Mouse (Mus musculus) MEL (cell line): ENCODE results near the gene Rpl41. TPM values are rescaled to one million over a fixed set of nuclear protein-coding genes. Genes with fewer than 3 reads are reported as not detected.
A peak's percentile ranks its signal among the peaks of the same experiment; 100 is the strongest.
"Not testable (repeated sequence)": the region's sequence is repeated elsewhere in the genome, so short reads cannot be mapped to it uniquely, and the experiment has no call there.

Experiments used
- DNase-seq: peaks from one replicate; pipeline ENCODE4 v3.0.0; 2011; ENCODE audit warnings: low read depth, low spot score
- H3K27ac ChIP-seq: 2 replicates; pipeline ENCODE4 v1.5.1; 2012; ENCODE audit warnings: low read depth, mild to moderate bottlenecking, control low read depth, low read length, moderate library complexity; ENCODE audit not compliant: control insufficient read depth
- H3K27me3 ChIP-seq, 2 experiments: fragments of 150-350 bp in 1 of 2; sonication (generic) in 1 of 2; 2 replicates each; pipeline ENCODE4 v1.6.1; 2012; ENCODE audit warnings: low read length in 2 of 2, mild to moderate bottlenecking in 2 of 2, improper control_type of control experiment in 1 of 2, moderate library complexity in 1 of 2; ENCODE audit not compliant: insufficient read depth in 2 of 2, control insufficient read depth in 1 of 2
- H3K36me3 ChIP-seq, 2 experiments: 2 replicates each; pipeline ENCODE4 v1.6.1; 2012 to 2014; ENCODE audit warnings: low read length in 2 of 2, improper control_type of control experiment in 1 of 2, inconsistent platforms in 1 of 2, mild to moderate bottlenecking in 1 of 2; ENCODE audit not compliant: insufficient read depth in 2 of 2, control insufficient read depth in 1 of 2
- H3K4me1 ChIP-seq, 2 experiments: fragments of 150-350 bp in 1 of 2; sonication (generic) in 1 of 2; 2 replicates each; pipeline ENCODE4 v1.6.1; 2012; ENCODE audit warnings: low read length in 2 of 2, improper control_type of control experiment in 1 of 2, mild to moderate bottlenecking in 1 of 2; ENCODE audit not compliant: insufficient read depth in 2 of 2, control insufficient read depth in 1 of 2
- H3K4me3 ChIP-seq, 2 experiments: fragments of 150-350 bp in 1 of 2; sonication (generic) in 1 of 2; 2 replicates each; pipeline ENCODE4 v1.5.1; 2012; ENCODE audit warnings: low read depth in 2 of 2, low read length in 2 of 2, mild to moderate bottlenecking in 2 of 2, moderate library complexity in 2 of 2, control low read depth in 1 of 2, improper control_type of control experiment in 1 of 2; ENCODE audit not compliant: control insufficient read depth in 1 of 2, insufficient read depth in 1 of 2
- H3K79me2 ChIP-seq: 2 replicates; pipeline ENCODE4 v1.6.1; 2012; ENCODE audit warnings: mild to moderate bottlenecking, low read length, moderate library complexity; ENCODE audit not compliant: control insufficient read depth, poor library complexity, insufficient read depth
- H3K9ac ChIP-seq: 2 replicates; pipeline ENCODE4 v1.6.1; 2012; ENCODE audit warnings: low read depth, mild to moderate bottlenecking, control low read depth, low read length, moderate library complexity; ENCODE audit not compliant: control insufficient read depth, poor library complexity, severe bottlenecking
- H3K9me3 ChIP-seq: fragments of 150-350 bp; sonication (generic); replicated peaks from 2 replicates; pipeline ENCODE4 v1.6.1; 2012; ENCODE audit warnings: mild to moderate bottlenecking, low read length, improper control_type of control experiment, moderate library complexity; ENCODE audit not compliant: insufficient read depth
- CHD1 ChIP-seq: IDR thresholded peaks from 2 replicates; pipeline ENCODE4 v1.6.1; 2012; ENCODE audit warnings: low read depth, mild to moderate bottlenecking, inconsistent platforms, low read length, improper control_type of control experiment
- ETS1 ChIP-seq: IDR thresholded peaks from 2 replicates; pipeline ENCODE4 v1.6.1; 2012; ENCODE audit warnings: low read depth, mild to moderate bottlenecking, inconsistent platforms, low read length, improper control_type of control experiment, moderate library complexity
- GATA1 ChIP-seq: IDR thresholded peaks from 2 replicates; pipeline ENCODE4 v1.6.1; 2011; ENCODE audit warnings: low read depth, low read length, improper control_type of control experiment
- TAL1 ChIP-seq: IDR thresholded peaks from 2 replicates; pipeline ENCODE4 v1.6.1; 2012; ENCODE audit warnings: mild to moderate bottlenecking, inconsistent platforms, low read length, moderate library complexity, mixed read lengths
- TBP ChIP-seq: IDR thresholded peaks from 2 replicates; pipeline ENCODE4 v1.8.0; 2011; ENCODE audit warnings: low read depth, low read length, improper control_type of control experiment
- TCF12 ChIP-seq: IDR thresholded peaks from 2 replicates; pipeline ENCODE4 v1.6.1; 2014; ENCODE audit warnings: low read depth, mild to moderate bottlenecking, inconsistent platforms, low read length, improper control_type of control experiment, moderate library complexity
- ZKSCAN1 ChIP-seq: IDR thresholded peaks from 2 replicates; pipeline ENCODE4 v1.6.1; 2012; ENCODE audit warnings: low read depth, mild to moderate bottlenecking, inconsistent platforms, low read length, improper control_type of control experiment, moderate library complexity
- ZNF384 ChIP-seq: IDR thresholded peaks from 2 replicates; pipeline ENCODE4 v1.6.1; 2012; ENCODE audit warnings: low read depth, mild to moderate bottlenecking, inconsistent platforms, low read length, improper control_type of control experiment
- polyA plus RNA-seq, 2 experiments: library from polyadenylated mRNA; stranded (reverse) in 1 of 2; unstranded in 1 of 2; fragments of >175 nt in 1 of 2; fragments of >200 nt in 1 of 2; gene quantifications; 2 replicates each; pipeline versions ENCODE4 v1.2.1 to v1.2.4; 2012; ENCODE audit warnings: low replicate concordance in 2 of 2, low read depth in 1 of 2; ENCODE audit not compliant: insufficient read length in 2 of 2, insufficient read depth in 1 of 2, missing spikeins in 1 of 2
- total RNA-seq: library from RNA; depleted of rRNA; stranded (reverse); fragments of 300-350 nt; gene quantifications from 2 replicates; pipeline ENCODE4 v1.2.3, GENCODE M21; 2012

The Rpl41 gene
- total and polyA plus RNA-seq, 3 experiments, result 274 to 10,905 (median 6,931) TPM

DNA sequence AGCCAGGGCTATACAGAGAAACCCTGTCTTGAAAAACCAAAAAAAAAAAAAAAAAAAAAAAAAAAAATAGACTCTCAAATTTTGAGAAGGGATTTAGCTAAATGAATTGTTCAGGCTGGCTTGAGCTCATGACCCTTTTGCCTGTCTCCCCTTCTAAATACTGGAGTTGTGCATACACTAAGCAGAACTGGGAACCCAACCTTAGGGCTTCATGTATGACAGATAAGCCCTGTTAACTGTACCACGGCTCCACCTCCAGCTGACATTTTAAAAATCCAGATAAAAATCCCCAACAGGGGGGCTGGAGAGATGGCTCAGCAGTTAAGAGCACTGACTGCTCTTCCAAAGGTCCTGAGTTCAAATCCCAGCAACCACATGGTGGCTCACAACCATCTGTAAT lies 6.5 kb upstream of the Rpl41 start:
- peak; percentile 60 for DNase-seq
- not testable (repeated sequence) for H3K4me1 ChIP-seq, H3K27me3 ChIP-seq, H3K4me3 ChIP-seq, H3K79me2 ChIP-seq, H3K9me3 ChIP-seq
- peak; percentile 86 for TF ChIP-seq TBP
- TF ChIP-seq ZNF384, result peak; percentile 66; the same call in 1 of the 2 replicates
- 0 out of 2 replicates have a peak, but pooled peaks have one; percentile 18 for TF ChIP-seq ETS1
- TF ChIP-seq, all 39 proteins: peak for 3; not testable (repeated sequence) for 36
- not testable (repeated sequence) for H3K9ac ChIP-seq, H3K27ac ChIP-seq, H3K36me3 ChIP-seq

DNA sequence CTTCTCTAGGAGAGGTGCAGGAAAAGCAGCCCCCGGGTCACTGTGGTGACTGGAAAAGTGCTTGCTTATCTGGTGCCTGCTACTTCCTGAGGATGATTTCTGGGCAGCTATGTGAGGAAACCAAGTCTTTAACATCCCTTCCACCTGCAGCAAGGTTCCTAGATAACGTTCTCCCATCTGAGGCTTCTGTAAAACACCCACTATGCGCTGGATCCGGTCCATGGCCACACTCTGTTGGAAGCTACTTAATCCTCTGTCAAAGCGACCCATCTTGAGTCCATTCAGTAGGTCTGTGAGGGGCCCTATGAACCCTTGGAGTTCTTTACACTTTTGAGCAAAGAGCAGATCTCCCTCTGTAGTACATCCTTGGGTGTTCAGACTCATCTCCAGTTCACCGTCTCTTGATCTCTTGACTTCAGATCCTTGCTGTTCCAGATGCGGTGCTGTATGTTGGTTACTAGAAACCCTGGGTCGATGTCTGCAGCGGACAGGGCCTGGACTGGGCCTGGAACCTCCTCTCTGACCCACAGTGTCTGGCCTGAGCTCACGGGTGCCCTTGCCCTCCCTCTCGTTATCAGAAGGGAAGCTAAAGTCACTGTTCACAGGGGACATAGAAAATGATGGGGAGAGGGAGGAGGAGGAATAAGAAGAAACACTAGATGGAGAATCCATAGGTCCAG lies 1.2 kb upstream of the Rpl41 start:
- peak overlapping the region; percentile 70; the same call in 1 of the 2 replicates for H3K27ac ChIP-seq
- peaks cover 0 to 16% of the 10 kb centered on the region in 2 experiments; a peak in 2 of 4 replicates for H3K4me1 ChIP-seq
- H3K4me3 ChIP-seq, result peak overlapping the region in 1 of 2 experiments; percentile 47; a peak in 3 of 4 replicates
- not testable (repeated sequence) for H3K27me3 ChIP-seq, DNase-seq, H3K9me3 ChIP-seq, H3K36me3 ChIP-seq
- H3K9ac ChIP-seq, result peak overlapping the region; percentile 72
- TF ChIP-seq TCF12, result 0 out of 2 replicates have a peak, but pooled peaks have one; percentile 11
- peak; percentile 88 for TF ChIP-seq ZKSCAN1
- peak; percentile 11; the same call in 1 of the 2 replicates for TF ChIP-seq TAL1
- TF ChIP-seq GATA1, result peak; percentile 45; the same call in 1 of the 2 replicates
- H3K79me2 ChIP-seq, result peaks cover 18% of the 10 kb centered on the region

DNA sequence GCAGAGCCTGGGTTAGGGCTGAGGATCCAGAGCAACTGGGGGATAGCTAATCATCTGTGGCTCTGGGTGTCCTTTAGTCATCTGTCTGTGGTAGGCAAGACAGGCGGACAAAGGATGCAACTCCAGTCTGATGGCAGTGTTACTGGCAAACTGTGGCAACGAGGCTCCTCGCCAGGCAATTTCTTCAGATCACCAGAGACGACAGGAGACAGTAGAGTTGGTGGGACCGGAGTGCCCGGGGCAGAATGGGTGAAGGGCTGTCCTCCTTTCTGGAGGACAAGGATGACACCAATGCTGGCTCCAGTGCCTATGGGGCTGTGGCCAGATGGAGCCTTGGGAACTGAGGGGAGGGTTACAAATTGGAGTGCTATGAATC lies 565 bp upstream of the Rpl41 start:
- Histone ChIP-seq H3K9ac (peak overlapping the region; percentile 72), H3K4me3 (peak overlapping the region; percentile 27 to 47), H3K79me2 (peaks cover 18% of the 10 kb centered on the region), H3K4me1 (peaks cover 0 to 16% of the 10 kb centered on the region in 2 experiments; a peak in 2 of 4 replicates), H3K27ac (peak overlapping the region; percentile 70)
- not testable (repeated sequence) for H3K9me3 ChIP-seq, H3K27me3 ChIP-seq, H3K36me3 ChIP-seq
- 0 out of 2 replicates have a peak, but pooled peaks have one; percentile 30 for TF ChIP-seq ZKSCAN1
- peak; percentile 56; the same call in 1 of the 2 replicates for TF ChIP-seq CHD1
- peak; percentile 53 for DNase-seq
